In genomic region chr19:5803041-5803880, GRCm38 (mm10) we compare ENCODE assay signal across 8 mouse cellular contexts. TPM values are rescaled to one million over a fixed set of nuclear protein-coding genes. Genes with fewer than 3 reads are reported as not detected.
DNase-seq lines count a peak whose midpoint lies in the region; ATAC-seq lines count a peak whose summit lies in the region.

No protein-coding gene starts in this region.

- H3K27me3 ChIP-seq in hindbrain, embryonic 14.5 days (ENCODE audit: control insufficient read depth, insufficient read depth, low read length) = no peaks in the 10 kb centered on the region

- peak overlapping the region; percentile 66 for H3K4me2 ChIP-seq in hindbrain, embryonic 14.5 days (replicated peaks)

- H3K4me1 ChIP-seq in hindbrain, embryonic 14.5 days (replicated peaks; ENCODE audit: control insufficient read depth, insufficient read depth, low read length) = peaks cover 33% of the 10 kb centered on the region

- H3K9ac ChIP-seq in hindbrain, embryonic 14.5 days = peak overlapping the region; percentile 99

- peak overlapping the region; percentile 100 for H3K27ac ChIP-seq in hindbrain, embryonic 14.5 days

- peak; percentile 96 for ATAC-seq in hindbrain, embryonic 14.5 days (ENCODE audit: low FRiP score)

- H3K4me3 ChIP-seq in hindbrain, embryonic 14.5 days (replicated peaks; ENCODE audit: low read length) = peak overlapping the region; percentile 95

- DNase-seq in T-cell, adult 2 months (ENCODE audit: low spot score) = peak; percentile 99
- DNase-seq in cerebellum, postnatal 25 days = peak; percentile 100
- peak; percentile 98 to 99 for DNase-seq in frontal cortex, postnatal 25 days (ENCODE audit: low spot score in 2 of 2)
- peak; percentile 100 for DNase-seq in hindbrain, embryonic 14.5 days (ENCODE audit: low spot score)
- DNase-seq in layer of hippocampus, postnatal 36 days = peak; percentile 99
- peak; percentile 99 for DNase-seq in lung, postnatal 25 days (ENCODE audit: low spot score)
- peak; percentile 98 for DNase-seq in retina, adult 2 months (ENCODE audit: low read depth, low spot score)
- peak; percentile 100 for DNase-seq in thymus, postnatal 25 days

- peaks cover 5% of the 10 kb centered on the region for H3K36me3 ChIP-seq in hindbrain, embryonic 14.5 days (replicated peaks; ENCODE audit: control insufficient read depth, insufficient read depth)

- WGBS in hindbrain, embryonic 14.5 days = under 1% methylated on average over 67 of the region's 67 CpGs

- no peaks in the 10 kb centered on the region for H3K9me3 ChIP-seq in hindbrain, embryonic 14.5 days (ENCODE audit: control insufficient read depth, low read length)

RNA-seq across cellular contexts. Expression of gene Scyl1, which starts 32.0 kb away (rescaled TPM):
- 73.5 and 76.7 TPM in 2 replicates for polyA plus RNA-seq in hindbrain, embryonic 14.5 days (2014; fragmentation: Nextera tagmentation; extraction: Ambion mirVana)
- total RNA-seq in layer of hippocampus, postnatal 36 days (2021) = 10 to 100 TPM; 75.6 to 75.9 TPM

Comparison
In these comparisons a context has a peak if more than half of its experiments do, and no peak if none do; other contexts are left out.
1. Peak in every context shown above with its lines: DNase-seq, ATAC-seq, H3K4me3 ChIP-seq and H3K27ac ChIP-seq.